Mouse (Mus musculus): Measurements from ENCODE around the gene Mlycd. TPM values are rescaled to one million over a fixed set of nuclear protein-coding genes. Genes with fewer than 3 reads are reported as not detected.
"Not testable (repeated sequence)": the region's sequence is repeated elsewhere in the genome, so short reads cannot be mapped to it uniquely, and the experiment has no call there.

Gene Mlycd
- 10 to 100 TPM; 69.7 to 86.6 TPM for total RNA-seq (2021)
- long read RNA-seq, experiment 1, transcript Mlycd-201 (5 exons, 2,128 nt): major isoform, 401 of 437 reads
- long read RNA-seq, experiment 1, partial matches to known transcripts: 20 of 437 reads
- long read RNA-seq, experiment 1, other reads (novel, unspliced or antisense): 16 of 437 reads
- long read RNA-seq, experiment 2, transcript Mlycd-201 (5 exons, 2,128 nt): major isoform, 178 of 198 reads
- long read RNA-seq, experiment 2, partial matches to known transcripts: 11 of 198 reads
- long read RNA-seq, experiment 2, other reads (novel, unspliced or antisense): 8 of 198 reads

GRCm38 (mm10) chr8:119394524-119395026, at the start of gene Mlycd:
Gene Mlycd, plus strand, starts transcription at chr8:119394878.
- DNase-seq: peak; percentile 98

GRCm38 (mm10) chr8:119345029-119345682, 49.5 kb upstream of the Mlycd start:
- DNase-seq: peak; percentile 20

- DNase-seq: no peak
Observed at GRCm38 (mm10) chr8:119345683-119346075, 49.0 kb upstream of the Mlycd start.

GRCm38 (mm10) chr8:119351647-119352046, 43.0 kb upstream of the Mlycd start:
- no peak for DNase-seq

- DNase-seq: no peak
Observed at GRCm38 (mm10) chr8:119352977-119353658, 41.6 kb upstream of the Mlycd start.

GRCm38 (mm10) chr8:119353659-119354023, 41.0 kb upstream of the Mlycd start:
- no peak for DNase-seq

GRCm38 (mm10) chr8:119356631-119357030, 38.0 kb upstream of the Mlycd start:
- not testable (repeated sequence) for DNase-seq

GRCm38 (mm10) chr8:119358175-119358574, 36.5 kb upstream of the Mlycd start:
- DNase-seq: no peak

GRCm38 (mm10) chr8:119358836-119359235, 35.8 kb upstream of the Mlycd start:
- DNase-seq: peak; percentile 85

- no peak for DNase-seq
Observed at GRCm38 (mm10) chr8:119360686-119361295, 33.9 kb upstream of the Mlycd start.

- DNase-seq: not testable (repeated sequence)
Observed at GRCm38 (mm10) chr8:119374716-119375115, 20.0 kb upstream of the Mlycd start.

GRCm38 (mm10) chr8:119378476-119378875, 16.2 kb upstream of the Mlycd start:
- DNase-seq: no peak

- no peak for DNase-seq
Observed at GRCm38 (mm10) chr8:119380619-119381018, 14.1 kb upstream of the Mlycd start.

- DNase-seq: peak; percentile 82
Observed at GRCm38 (mm10) chr8:119384478-119384877, 10.2 kb upstream of the Mlycd start.

- no peak for DNase-seq
Observed at GRCm38 (mm10) chr8:119385854-119386253, 8.8 kb upstream of the Mlycd start.

- no peak for DNase-seq
Observed at GRCm38 (mm10) chr8:119386988-119387387, 7.7 kb upstream of the Mlycd start.

- DNase-seq: no peak
Observed at GRCm38 (mm10) chr8:119394097-119394496, 581 bp upstream of the Mlycd start.

GRCm38 (mm10) chr8:119395072-119395950, 633 bp downstream of the Mlycd start:
- peak; percentile 43 for DNase-seq

- no peak for DNase-seq
Observed at GRCm38 (mm10) chr8:119398558-119398957, 3.9 kb downstream of the Mlycd start.

- DNase-seq: peak; percentile 59
Observed at GRCm38 (mm10) chr8:119399255-119399654, 4.6 kb downstream of the Mlycd start.

GRCm38 (mm10) chr8:119400122-119400671, 5.5 kb downstream of the Mlycd start:
- no peak for DNase-seq

Data from adrenal gland, postnatal 10 days (tissue).